Mouse (Mus musculus) forebrain, postnatal 0 days (tissue): Measurements from ENCODE around the gene Clcnkb. TPM values are rescaled to one million over a fixed set of nuclear protein-coding genes. Genes with fewer than 3 reads are reported as not detected.
A peak's percentile ranks its signal among the peaks of the same experiment; 100 is the strongest.

Experiments used
- ATAC-seq: fragments of 200-750 bp; cut with Nextera tagmentation; 2 replicates; pipeline ENCODE4 v1.8.0; 2017; ENCODE audit warnings: mild to moderate bottlenecking, moderate library complexity
- DNase-seq: peaks from one replicate; pipeline ENCODE4 v3.0.0-alpha.2; 2015
- H3K27ac ChIP-seq: fragments of 300-500 bp; sonication (generic); 2 replicates; pipeline ENCODE4 v1.5.1; 2014; ENCODE audit warnings: low read depth, mild to moderate bottlenecking, antibody characterized with exemption, low read length, moderate library complexity, mixed read lengths
- H3K27me3 ChIP-seq: fragments of 300-500 bp; sonication (generic); 2 replicates; pipeline ENCODE4 v1.6.1; 2014; ENCODE audit warnings: mild to moderate bottlenecking, low read length, mixed read lengths; ENCODE audit not compliant: insufficient read depth
- H3K36me3 ChIP-seq: fragments of 300-500 bp; sonication (generic); 2 replicates; pipeline ENCODE4 v1.6.1; 2014; ENCODE audit warnings: mild to moderate bottlenecking, moderate library complexity; ENCODE audit not compliant: insufficient read depth
- H3K4me1 ChIP-seq: fragments of 300-500 bp; sonication (generic); 2 replicates; pipeline ENCODE4 v1.6.1; 2014; ENCODE audit warnings: antibody characterized with exemption; ENCODE audit not compliant: insufficient read depth
- H3K4me2 ChIP-seq: fragments of 300-500 bp; sonication (generic); 2 replicates; pipeline ENCODE4 v1.6.1; 2014; ENCODE audit warnings: low read depth, mild to moderate bottlenecking, moderate library complexity
- H3K4me3 ChIP-seq: fragments of 300-500 bp; sonication (generic); 2 replicates; pipeline ENCODE4 v1.5.1; 2014; ENCODE audit warnings: low read depth, low read length, mixed read lengths
- H3K9ac ChIP-seq: fragments of 300-500 bp; sonication (generic); 2 replicates; pipeline ENCODE4 v1.6.1; 2014; ENCODE audit warnings: mild to moderate bottlenecking
- H3K9me3 ChIP-seq: fragments of 300-500 bp; sonication (generic); 2 replicates; pipeline ENCODE4 v1.6.1; 2016; ENCODE audit warnings: low read length
- CTCF ChIP-seq: sonication (generic); IDR thresholded peaks from 2 replicates; pipeline ENCODE4 v1.5.1; 2016; ENCODE audit warnings: antibody characterized with exemption, control low read depth, low read depth
- WGBS: fragments of 180-500 bp; shearing (Covaris S2); extraction: QIAGEN DNeasy Blood & Tissue Kit; methylation state at CpG from one replicate; pipeline ENCODE4 v1.1.7; 2014; 5-methylcytosine and 5-hydroxymethylcytosine counted together
- polyA plus RNA-seq: library from polyadenylated mRNA; unstranded; fragments of >200 nt; fragmentation: Nextera tagmentation; extraction: Ambion mirVana; gene quantifications from 2 replicates; pipeline ENCODE4 v1.2.1, GENCODE M21; 2015
- total RNA-seq: library from RNA; depleted of rRNA; stranded (reverse); fragments of >200 nt; gene quantifications from 2 replicates; pipeline ENCODE4 v1.2.3, GENCODE M21; 2014

The Clcnkb gene
- total and polyA plus RNA-seq, 2 experiments from 2014 or later: not detected

GRCm38 (mm10) chr4:141405314-141405622, 10.5 kb downstream of the Clcnkb start:
- no peak for ATAC-seq
- 84% methylated on average over 3 of the region's 3 CpGs for WGBS
- Histone ChIP-seq H3K36me3 (no peaks in the 10 kb centered on the region), H3K27me3 (no peaks in the 10 kb centered on the region; the same call in 1 of the 2 replicates), H3K4me2 (no peak overlapping the region), H3K27ac (no peak overlapping the region), H3K9me3 (no peaks in the 10 kb centered on the region), H3K9ac (no peak overlapping the region), H3K4me1 (no peaks in the 10 kb centered on the region), H3K4me3 (no peak overlapping the region)
- no peak for DNase-seq
- TF ChIP-seq CTCF: no peak

- H3K27me3 ChIP-seq: no peaks in the 10 kb centered on the region; the same call in 1 of the 2 replicates
- WGBS: 14% methylated on average over 15 of the region's 15 CpGs
- peak; percentile 99 for TF ChIP-seq CTCF
- H3K36me3 ChIP-seq: no peaks in the 10 kb centered on the region
- DNase-seq (peak; percentile 93), ATAC-seq (peak; percentile 92)
- H3K4me3 ChIP-seq: peak overlapping the region; percentile 1; the same call in 1 of the 2 replicates
- H3K4me1 ChIP-seq: no peaks in the 10 kb centered on the region
- H3K9me3 ChIP-seq: no peaks in the 10 kb centered on the region
- no peak overlapping the region for H3K27ac ChIP-seq
- peak overlapping the region; percentile 37; the same call in 1 of the 2 replicates for H3K9ac ChIP-seq
- H3K4me2 ChIP-seq: peak overlapping the region; percentile 39
Measured at GRCm38 (mm10) chr4:141404518-141405313, 11.1 kb downstream of the Clcnkb start.

DNA sequence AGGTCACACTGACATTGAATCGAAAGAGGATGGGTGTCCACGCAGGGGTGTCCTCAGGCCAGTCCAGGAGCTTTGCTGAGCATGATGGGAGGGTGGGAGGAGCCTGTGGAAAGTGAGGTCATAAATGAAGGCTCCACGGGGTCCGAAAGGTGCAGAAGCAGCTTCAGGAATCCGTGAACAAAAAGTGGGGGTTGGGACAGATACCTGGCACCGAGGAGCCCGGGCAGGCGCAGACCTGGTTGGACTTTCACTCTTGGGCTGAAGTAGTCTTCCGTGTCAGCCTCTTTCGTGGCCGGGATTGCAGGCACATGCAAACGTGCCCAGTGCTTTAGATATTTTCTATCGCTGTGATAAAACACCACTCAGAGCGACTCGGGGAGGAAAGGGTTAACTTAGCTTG, 15.6 kb downstream of the Clcnkb start:
- H3K9ac ChIP-seq: no peak overlapping the region
- no peak overlapping the region for H3K27ac ChIP-seq
- no peaks in the 10 kb centered on the region for H3K36me3 ChIP-seq
- no peak overlapping the region for H3K4me3 ChIP-seq
- no peaks in the 10 kb centered on the region for H3K9me3 ChIP-seq
- no peaks in the 10 kb centered on the region for H3K4me1 ChIP-seq
- no peak overlapping the region for H3K4me2 ChIP-seq
- H3K27me3 ChIP-seq: no peaks in the 10 kb centered on the region; the same call in 1 of the 2 replicates
- 88% methylated on average over 15 of the region's 15 CpGs for WGBS
- DNase-seq (no peak), ATAC-seq (no peak)
- TF ChIP-seq CTCF: no peak

- no peak within 1 kb of the TSS for H3K4me2 ChIP-seq
- DNase-seq (no peak), ATAC-seq (no peak)
- no peak for TF ChIP-seq CTCF
- no peak within 1 kb of the TSS for H3K9ac ChIP-seq
- H3K9me3 ChIP-seq: no peaks in the 10 kb centered on the region
- H3K4me1 ChIP-seq: no peaks in the 10 kb centered on the region
- H3K27ac ChIP-seq: no peak within 1 kb of the TSS
- WGBS: 66% methylated on average over 12 of the region's 12 CpGs
- H3K4me3 ChIP-seq: no peak within 1 kb of the TSS
- no peaks in the 10 kb centered on the region for H3K36me3 ChIP-seq
- H3K27me3 ChIP-seq: no peaks in the 10 kb centered on the region; the same call in 1 of the 2 replicates
Measured at GRCm38 (mm10) chr4:141398545-141398944, 17.3 kb downstream of the Clcnkb start, which contains the start of gene Clcnka. TSS of gene Clcnka (minus strand) at chr4:141398724.

GRCm38 (mm10) chr4:141397861-141398260, 18.0 kb downstream of the Clcnkb start:
- DNase-seq (no peak), ATAC-seq (no peak)
- H3K27ac ChIP-seq: no peak overlapping the region
- H3K4me3 ChIP-seq: no peak overlapping the region
- 80% methylated on average over 12 of the region's 12 CpGs for WGBS
- no peak overlapping the region for H3K9ac ChIP-seq
- H3K4me1 ChIP-seq: no peaks in the 10 kb centered on the region
- H3K36me3 ChIP-seq: no peaks in the 10 kb centered on the region
- H3K4me2 ChIP-seq: no peak overlapping the region
- H3K27me3 ChIP-seq: no peaks in the 10 kb centered on the region
- no peak for TF ChIP-seq CTCF
- no peaks in the 10 kb centered on the region for H3K9me3 ChIP-seq

GRCm38 (mm10) chr4:141394751-141395150, 21.1 kb downstream of the Clcnkb start:
- TF ChIP-seq CTCF: no peak
- H3K27ac ChIP-seq: no peak overlapping the region
- H3K9ac ChIP-seq: no peak overlapping the region
- no peaks in the 10 kb centered on the region for H3K36me3 ChIP-seq
- H3K4me2 ChIP-seq: no peak overlapping the region
- no peak overlapping the region for H3K4me3 ChIP-seq
- no peaks in the 10 kb centered on the region for H3K4me1 ChIP-seq
- 18% methylated on average over 16 of the region's 16 CpGs for WGBS
- no peaks in the 10 kb centered on the region for H3K9me3 ChIP-seq
- H3K27me3 ChIP-seq: no peaks in the 10 kb centered on the region
- DNase-seq (no peak), ATAC-seq (no peak)

- no peaks in the 10 kb centered on the region for H3K9me3 ChIP-seq
- ATAC-seq: no peak
- H3K4me1 ChIP-seq: no peaks in the 10 kb centered on the region
- no peaks in the 10 kb centered on the region for H3K27me3 ChIP-seq
- no peak overlapping the region for H3K27ac ChIP-seq
- no peak for DNase-seq
- no peak overlapping the region for H3K4me2 ChIP-seq
- no peak overlapping the region for H3K9ac ChIP-seq
- no peak for TF ChIP-seq CTCF
- 85% methylated on average over 12 of the region's 12 CpGs for WGBS
- H3K36me3 ChIP-seq: no peaks in the 10 kb centered on the region
- H3K4me3 ChIP-seq: no peak overlapping the region
Measured at GRCm38 (mm10) chr4:141391293-141391692, 24.5 kb downstream of the Clcnkb start.
